Mouse (Mus musculus) 416B (cell line): ENCODE results near the gene Mthfsd.

ENCODE experiments used
- DNase-seq: peaks from one replicate; pipeline ENCODE4 v3.0.0; 2011; ENCODE audit warnings: low read depth

Gene Mthfsd

DNA sequence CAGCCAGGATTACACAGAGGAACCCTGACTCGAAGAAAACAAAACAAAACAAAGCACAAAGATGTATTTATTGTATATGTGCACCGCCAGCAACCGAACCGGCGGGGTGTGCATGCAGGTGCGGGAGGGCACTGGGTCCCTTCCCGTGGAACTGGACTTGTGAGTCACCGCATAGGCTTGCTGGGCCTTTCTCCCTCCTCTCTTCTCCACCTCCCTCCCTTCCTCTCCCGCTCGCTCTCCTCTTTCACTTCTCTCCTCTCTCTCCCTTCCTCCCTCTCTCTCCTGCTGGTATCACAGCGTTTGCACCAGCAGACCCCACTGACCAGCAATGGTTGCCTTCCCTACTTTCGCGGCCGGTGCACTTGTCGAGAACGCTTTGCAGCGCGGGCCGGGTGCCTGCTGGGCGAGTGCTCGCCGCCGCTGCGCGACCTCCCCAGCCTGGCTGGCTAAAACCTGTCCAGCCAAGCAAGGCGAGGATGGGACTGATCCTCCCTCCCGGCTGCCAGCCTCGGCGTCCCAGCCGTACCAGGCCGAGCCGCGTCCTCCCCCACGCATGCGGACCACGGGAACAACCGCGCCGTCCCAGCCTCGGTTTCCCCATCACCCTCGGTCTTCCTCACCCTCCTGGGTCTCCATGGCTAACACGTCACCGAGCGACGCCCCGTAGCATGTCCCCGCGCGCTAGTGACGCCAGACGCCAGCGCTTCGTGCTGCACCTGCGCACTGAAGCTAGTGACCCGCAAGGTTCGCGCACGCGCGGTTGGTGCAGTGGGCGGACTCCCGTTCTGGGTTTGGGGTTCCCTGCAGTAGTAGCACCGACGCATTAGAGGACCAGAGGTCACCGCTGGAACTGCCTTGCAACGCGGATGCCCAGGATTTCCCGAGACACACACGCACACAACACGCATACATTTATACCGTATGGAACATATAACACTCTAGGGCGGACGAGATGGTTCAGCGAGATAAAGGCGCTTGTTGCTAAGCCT lies at the start of gene Mthfsd:
Gene Mthfsd, minus strand, starts transcription at position 725 of the 989 bp plus-strand sequence.
- peak; percentile 97 for DNase-seq

DNA sequence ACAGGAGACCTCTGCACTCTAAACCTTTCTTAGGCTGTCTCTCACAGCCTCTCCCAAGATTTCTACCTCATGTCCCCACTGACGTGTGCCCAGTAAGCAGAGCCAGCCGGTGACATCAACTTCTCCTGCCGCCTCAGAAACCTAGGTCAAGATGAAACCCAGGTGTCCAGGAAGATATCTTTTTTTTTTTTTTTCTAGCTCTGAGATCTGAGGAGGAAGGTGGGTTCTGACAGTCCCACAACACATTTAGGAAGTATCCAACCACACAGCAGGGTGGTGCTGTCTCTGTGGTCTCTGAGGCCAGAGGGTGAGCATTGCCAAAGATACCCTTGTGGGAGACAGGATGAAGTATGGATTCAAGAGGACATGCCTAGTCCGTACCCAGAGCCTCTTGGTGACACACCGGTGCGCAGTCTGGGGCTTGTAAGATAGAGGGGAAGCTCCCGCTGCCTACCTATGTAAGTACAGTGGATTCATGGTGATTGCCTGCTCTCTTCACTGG lies 48.8 kb upstream of the Mthfsd start:
- peak; percentile 23 for DNase-seq

DNA sequence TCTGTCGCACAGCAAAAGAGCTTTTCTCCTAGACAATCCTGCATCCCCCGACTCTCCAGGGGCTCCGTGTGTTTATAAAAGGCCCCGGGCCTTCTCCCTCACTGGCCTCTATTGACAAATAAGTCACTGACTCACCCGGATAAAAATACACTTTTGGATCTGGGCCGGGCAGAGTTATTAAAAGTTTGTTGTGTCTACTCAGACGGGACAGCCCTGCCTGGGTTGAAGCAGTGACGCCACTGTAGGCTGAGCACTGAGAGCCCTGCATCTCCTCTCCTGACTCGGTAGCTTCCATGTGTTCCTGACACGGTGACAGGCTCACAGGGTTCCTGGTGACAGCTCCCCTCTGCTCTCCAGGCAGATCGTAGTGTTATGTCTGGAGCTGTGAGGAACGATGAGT lies 44.2 kb upstream of the Mthfsd start:
- DNase-seq = no peak

DNA sequence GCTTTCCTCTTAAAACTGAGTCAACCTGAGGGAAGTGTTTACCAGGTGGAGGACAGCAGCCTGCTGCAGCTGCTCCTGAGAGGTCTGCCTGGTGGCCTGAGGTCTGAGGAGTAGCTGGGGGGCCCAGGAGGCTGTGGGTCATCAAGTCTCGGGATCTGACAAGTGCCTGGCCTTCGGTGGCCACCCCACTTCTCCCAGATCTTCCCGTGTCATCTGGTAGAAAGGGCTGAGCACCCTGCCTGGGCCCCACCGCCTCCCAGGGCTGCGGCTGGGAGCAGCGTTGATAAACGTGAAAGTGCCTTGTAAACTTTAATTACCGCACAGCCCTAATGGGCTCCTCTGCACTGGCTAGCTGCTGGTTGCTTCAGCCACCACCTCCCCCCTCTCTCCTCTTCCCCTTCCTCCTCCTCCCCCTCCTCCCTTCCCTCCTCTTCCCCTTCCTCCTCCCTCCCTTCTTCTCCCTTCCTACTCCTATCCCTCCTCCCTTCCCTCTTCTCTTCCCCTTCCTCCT lies 40.4 kb upstream of the Mthfsd start:
- DNase-seq = no peak

DNA sequence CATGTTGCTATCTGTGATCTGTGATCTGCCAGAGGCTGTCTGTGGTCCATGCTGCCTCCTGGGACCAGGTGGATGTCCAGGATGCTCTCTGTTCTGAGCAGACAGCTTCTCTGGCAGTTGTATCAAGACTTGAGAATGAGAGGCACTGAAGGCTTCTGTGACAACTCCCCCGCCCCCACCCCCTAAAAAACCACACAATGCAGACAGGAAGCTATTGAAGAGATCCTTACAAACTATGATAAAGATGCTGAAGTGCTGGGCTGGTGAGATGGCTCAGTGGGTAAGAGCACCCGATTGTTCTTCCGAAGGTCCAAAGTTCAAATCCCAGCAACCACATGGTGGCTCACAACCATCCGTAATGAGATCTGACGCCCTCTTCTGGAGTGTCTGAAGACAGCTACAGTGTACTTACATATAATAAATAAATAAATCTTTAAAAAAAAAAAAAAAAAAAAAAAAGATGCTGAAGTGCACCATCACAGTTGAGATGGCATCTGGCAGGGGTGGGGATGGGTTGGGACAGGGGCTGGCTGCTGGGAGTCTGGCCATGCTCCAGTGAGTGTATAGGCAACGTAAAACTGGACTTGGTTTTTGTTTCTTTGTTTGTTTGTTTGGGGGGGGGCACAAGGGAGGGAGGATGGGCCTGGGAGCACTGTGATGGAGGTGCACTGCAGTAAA lies 37.4 kb upstream of the Mthfsd start:
- peak; percentile 40 for DNase-seq

DNA sequence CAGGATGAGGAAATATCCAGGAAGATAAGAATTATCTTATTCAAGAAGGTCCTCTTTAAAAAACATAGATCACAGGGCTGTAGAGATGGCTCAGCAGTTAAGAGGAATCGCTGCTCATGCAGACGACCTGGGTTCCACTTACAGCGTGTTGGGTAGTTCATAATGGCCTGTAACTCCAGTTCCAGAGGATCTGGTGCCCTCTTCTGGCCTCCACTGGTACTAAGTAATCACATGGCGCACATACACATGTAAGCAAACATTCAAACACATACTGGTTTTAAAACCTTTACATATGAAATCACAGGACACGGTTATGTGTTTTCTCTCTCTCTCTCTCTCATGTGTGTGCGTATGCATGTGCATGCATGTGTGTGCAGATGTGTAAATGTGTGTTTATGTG lies 28.7 kb upstream of the Mthfsd start:
- DNase-seq = no peak

DNA sequence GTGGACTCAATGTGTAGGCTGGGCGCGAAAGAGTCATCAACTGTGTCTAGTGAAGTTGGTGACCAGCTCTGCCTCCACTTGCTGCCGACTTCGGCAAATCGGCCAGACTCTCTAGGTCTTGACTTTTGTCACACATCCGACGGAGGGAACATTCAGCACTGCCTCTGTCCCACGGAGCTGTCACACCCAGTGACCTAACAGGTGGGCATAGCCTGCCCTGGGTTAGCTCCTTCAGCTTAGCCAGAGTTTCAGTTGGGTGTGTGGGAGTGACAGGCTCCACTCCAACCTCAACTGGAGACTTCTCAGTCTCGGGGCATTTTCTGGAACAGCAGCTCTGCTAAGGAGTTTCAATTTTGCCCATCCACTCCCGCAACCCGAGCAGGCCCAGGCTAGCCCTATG lies 26.3 kb upstream of the Mthfsd start:
- DNase-seq = no peak

DNA sequence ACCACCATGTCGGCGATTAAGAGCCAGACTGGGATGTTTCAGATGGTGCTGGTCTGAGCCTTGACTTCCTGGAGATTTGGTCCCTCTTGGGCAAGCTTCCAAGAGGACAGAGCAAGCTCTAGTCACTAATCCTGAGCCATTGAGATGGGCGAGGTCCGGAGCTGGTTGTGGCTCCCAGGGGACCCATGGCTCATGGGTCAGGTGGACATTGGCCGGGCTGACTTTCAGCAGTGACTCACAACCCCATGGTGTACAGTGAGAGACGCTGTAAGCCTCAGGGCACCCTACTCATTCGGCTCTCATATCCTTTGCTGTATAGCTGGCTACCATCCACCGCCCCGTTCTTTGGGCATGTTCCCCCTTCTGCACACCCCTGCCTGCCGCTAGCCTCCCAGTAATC lies 25.9 kb upstream of the Mthfsd start:
- DNase-seq = no peak

DNA sequence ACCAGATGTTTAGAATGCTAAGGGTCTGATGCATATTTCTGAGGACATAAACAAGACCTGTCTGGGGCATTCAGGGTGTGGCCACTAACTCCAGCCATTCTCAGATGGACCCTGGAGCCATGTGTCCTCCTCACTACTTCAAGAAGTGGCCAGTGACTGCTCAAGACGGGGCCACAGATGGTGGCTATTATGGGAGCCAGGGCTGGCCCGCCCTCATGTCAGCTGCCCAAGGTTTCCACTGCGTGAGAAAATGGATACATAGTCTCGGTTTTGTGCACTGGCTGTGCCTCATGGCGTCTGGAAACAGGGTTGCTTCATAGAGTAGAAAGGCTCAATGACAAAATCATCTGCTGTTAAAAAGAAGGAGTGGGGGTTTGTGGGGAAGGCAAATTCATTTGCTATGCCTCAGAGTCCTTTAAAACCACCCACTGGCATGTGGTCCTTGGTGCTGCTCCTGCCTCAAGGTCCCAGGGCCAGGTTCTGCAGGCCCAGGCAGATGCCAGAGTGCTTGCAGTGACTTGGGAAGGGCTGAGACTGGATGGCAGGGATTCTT lies 24.8 kb upstream of the Mthfsd start:
- DNase-seq = no peak

DNA sequence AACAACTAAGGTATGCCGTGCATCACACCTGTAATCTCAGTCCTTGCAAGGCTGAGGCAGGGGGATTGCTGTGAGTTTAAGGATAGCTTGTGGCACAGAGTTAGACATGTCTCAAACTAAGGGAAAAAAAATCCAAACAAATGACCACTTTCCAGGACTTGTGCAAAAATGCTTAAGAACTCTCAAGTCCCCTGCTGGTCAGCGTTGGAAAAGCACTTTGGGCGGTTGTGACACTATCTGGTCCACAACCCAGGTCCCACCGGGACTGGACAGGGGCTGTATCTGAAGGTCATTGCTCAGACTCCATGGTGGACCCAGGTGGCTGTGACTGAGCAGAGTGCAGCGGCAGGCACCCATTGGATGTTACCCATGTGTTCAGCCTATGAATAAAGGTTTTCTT lies 22.3 kb upstream of the Mthfsd start:
- peak; percentile 25 for DNase-seq

DNA sequence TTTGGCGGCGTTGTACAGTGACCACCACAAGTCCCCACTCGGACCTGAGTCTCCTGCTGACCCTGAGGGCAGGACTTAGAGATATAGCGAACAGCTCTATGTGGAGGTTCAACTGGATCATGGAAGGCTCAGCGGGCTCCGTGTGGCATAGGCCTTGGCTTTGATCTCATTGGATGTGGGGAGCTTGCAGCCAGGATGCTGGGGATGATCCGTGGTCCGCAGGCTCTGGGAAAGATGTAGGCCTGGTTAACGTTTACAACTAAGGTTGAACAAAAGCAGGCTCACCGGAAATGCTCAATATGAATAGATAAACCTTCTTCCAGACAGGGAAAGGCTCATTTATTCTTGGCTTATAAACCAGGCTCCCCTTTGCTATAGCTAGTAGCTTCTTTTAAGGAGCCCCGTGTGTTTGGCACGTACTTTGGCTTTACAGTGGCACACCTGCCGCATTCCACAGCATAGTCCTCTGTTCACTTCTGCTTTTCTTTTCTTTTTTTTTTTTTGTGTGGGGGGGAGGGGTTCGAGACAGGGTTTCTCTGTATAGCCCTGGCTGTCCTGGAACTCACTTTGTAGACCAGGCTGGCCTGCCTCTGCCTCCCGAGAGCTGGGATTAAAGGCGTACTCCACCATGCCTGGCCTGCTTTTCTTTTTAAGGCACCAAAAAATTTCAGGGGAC lies 21.2 kb upstream of the Mthfsd start:
- no peak for DNase-seq

DNA sequence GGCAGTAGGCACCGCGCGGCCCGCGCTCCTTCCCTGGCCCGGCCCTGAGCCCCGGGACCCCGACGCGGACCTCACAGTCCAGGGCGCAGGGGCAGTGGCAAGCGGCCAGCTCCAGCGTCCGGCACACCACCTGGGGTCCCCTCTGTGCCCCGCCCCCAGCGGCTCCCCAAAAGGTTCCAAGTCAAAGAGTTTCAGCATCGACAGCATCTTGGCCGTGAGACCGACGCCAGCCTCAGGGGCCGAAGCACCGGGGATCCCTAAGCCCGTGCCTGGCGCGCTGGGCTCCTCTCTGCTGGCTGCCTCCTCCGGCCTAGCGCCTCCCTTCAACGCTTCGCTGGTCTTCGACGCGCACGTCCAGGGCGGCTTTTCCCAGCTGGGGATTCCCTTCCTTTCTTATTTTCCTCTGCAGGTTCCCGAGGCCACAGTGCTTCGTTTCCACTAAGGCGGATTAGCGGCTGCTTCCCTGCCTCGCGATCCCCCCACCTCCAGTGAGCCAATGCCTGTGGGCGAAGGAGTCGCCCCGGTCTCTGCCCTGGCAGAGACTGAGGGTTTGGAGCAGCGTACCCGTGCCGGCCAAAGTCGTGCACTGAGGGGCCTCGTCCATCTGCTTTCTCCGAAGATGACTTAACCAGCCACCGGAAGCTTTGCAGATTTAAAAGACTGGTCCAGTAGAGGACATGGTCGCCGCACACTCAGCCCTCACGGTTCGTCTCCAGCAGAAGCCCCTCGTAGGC lies 20.5 kb upstream of the Mthfsd start:
- DNase-seq = no peak

DNA sequence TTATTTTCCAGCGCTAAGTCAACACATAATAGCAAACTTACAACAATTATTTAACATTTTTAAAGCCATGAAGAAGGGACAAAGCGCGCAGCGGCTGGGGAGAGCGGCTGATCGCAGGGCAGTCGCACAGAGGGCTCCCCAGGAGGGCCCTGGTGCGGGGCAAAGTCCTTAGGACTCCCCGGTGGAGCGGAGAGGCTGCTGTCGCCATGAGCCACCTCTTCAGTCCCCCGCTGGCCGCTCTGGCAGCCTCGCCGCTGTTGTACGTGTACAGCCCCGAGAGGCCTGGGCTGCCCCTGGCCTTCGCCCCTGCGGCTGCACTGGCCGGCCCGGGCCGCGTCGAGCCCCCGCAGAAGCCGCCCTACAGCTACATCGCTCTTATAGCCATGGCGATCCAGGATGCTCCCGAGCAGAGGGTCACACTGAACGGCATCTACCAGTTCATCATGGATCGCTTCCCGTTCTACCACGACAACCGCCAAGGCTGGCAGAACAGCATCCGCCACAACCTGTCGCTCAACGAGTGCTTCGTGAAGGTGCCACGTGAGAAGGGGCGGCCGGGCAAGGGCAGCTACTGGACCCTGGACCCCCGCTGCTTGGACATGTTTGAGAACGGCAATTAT lies 19.7 kb upstream of the Mthfsd start, which contains the start of gene Foxl1:
Gene Foxl1, plus strand, starts transcription at position 185 of the 620 bp plus-strand sequence.
- no peak for DNase-seq

DNA sequence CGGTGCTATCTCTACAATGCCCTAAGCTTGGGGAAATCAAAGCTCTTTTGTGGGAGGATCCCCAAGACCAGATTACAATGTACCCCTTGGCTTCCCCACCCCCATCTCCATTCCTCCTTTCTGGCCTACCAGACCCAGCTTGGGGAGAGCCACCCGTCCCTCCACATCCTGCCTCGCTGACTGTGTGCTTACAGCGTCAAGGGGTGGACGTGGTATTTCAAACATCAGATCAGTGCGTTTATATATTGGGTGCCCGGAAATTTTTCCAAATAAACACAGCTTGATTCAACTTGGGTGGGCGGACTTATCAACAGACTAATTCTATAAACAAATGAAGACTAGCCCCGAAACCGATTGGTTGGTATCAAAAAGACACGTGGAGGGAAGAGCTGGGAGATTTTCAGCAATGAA lies 19.1 kb upstream of the Mthfsd start:
- DNase-seq = no peak

DNA sequence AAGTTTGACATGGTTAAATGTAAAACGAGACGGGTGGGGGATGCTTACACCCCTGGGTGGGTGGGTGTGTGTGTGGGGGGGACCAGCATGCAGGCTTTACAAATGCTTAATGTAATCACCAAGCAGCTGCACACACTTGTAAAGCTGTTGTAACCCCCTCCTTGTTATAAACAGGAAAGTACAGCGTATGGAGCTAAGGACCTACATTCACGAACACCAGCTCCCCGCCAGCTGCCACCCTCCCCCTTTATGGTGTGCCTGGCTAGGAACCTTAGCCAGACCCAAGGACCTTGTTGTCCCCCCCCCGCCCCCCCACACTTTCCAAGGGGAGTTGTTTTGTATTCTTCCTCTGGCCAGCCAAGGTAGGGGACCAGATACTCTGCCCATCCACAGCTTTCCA lies 18.5 kb upstream of the Mthfsd start:
- DNase-seq = no peak

DNA sequence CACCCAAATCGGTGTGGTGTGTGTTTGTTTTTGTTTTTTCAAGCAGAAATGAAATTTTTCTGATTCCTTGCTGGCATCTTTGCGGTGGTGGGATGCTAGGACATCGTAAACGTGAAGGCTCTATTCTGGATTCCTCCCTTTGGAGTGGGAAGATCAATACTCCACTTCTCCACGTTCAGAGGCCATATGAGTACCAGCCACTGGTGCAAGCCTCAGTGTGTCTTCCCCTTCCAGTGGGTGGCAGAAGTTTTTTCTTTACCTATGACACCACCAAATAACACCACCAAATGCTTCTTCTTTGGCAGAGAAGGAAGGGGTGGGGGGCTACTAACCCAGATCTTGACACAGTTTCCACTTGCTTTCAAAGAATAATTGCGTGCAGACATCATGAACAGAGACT lies 18.0 kb upstream of the Mthfsd start:
- DNase-seq = no peak

DNA sequence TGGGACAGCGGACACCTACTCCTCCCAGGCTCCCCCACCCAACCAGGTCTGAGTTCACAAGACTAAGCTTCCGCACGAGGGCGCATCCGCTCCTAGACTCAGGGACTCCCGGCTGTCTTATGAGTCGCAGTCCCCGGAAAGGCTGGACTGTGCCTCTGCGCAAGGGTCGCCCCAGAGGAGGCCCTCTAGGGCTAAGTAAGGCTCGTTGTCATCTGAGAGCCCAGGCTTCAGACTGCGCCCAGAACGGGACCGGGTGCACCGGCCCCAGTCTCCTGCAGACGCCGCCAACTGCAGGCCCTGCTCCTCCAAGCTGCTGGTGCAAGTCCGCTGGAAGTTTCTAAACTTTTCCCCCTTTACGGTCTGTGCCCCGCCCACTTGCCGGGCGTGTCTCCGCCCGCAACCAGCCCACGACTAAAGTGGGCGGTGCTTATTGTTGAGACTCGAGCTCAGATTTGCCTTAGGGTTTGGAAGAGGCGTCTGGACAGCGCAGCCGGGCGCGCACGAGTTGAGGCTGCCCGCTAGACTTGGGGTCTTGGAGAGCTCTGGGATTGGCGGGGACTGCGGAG lies 17.2 kb upstream of the Mthfsd start:
- no peak for DNase-seq

DNA sequence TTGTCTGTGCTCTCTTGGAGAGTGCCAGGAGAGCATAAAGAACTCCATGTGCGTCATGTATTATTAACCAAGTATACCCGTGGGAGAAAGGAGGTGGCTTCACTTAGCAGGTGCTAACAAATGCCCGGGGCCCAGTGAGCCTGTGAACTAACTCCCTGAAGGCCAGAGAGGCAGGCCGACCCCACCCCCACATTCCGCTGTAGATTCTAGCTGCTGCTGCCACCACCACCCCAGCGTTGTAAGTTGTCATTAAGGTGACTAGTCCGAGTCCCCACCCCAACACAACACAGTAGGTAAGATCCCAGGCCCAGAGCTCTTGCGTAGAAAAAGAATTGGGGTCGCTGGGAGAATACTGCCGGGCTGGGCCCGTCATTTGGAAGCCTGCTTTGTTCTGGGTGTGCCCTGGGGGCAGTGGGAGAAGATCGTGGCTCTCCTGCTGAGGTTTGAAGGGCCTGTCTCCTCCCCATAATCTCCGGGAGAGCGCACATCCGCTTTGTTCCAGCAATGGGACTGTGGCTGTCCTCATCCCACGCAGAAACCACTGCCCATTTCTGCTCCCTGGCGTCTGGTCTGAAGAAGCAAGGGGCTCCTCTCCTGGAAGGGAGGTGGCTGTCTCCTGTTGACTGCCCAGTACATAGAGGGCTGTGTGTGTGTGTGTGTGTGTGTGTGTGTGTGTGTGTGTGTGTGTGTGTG lies 16.5 kb upstream of the Mthfsd start:
- no peak for DNase-seq

DNA sequence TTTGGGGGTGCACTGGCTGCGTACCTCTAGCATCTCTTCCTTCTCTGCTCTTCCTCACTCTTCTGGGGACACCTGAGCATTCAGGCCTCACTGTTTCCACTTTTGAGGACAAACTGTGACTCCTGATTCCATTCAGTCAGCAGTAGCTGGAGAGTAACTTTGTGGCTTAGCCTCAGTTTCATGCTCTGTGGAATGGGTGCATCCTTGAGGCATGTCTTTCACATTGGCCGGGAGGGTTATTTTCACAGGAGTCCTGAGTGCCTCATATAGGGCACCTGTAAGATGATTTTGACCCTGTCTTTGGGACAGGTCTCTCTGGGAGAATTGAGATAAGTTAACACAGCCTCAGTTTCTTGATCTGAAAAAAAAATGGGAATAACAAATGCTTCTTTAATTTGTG lies 14.9 kb upstream of the Mthfsd start:
- DNase-seq = no peak

DNA sequence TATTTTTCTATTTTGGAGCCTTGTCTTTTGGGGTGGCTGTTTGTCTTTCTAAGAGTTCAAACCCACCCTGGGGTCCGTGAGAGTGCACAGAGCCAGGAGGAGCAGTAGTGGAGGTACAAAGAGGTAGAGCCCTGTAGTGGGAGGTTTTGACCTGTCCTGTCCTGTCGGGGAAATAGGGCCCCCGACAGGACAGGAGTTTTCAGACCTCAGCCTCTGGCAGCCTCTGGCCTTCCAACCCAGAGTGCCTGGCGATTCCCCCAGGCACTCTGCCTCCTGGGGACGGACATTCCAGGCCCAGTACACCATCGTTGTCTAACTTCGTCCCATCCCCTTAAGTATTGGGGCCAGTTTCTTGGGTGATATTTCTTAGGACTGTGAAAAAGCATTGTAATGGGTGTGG lies 14.2 kb upstream of the Mthfsd start:
- no peak for DNase-seq
